Mouse (Mus musculus): ENCODE results near the gene Tex261.

The Tex261 gene

GRCm38 (mm10) chr6:83756051-83756450, 19.6 kb downstream of the Tex261 start:
- no peak for DNase-seq

- DNase-seq, result peak; percentile 75 to 87
These were observed 25.4 kb downstream of the Tex261 start for GRCm38 (mm10) chr6:83750171-83750684.

GRCm38 (mm10) chr6:83749286-83749685, 26.3 kb downstream of the Tex261 start:
- no peak for DNase-seq

GRCm38 (mm10) chr6:83745466-83745865, 30.1 kb downstream of the Tex261 start:
- no peak for DNase-seq

- DNase-seq, result no peak
These were observed 31.1 kb downstream of the Tex261 start for GRCm38 (mm10) chr6:83744557-83744956.

GRCm38 (mm10) chr6:83744126-83744525, 31.5 kb downstream of the Tex261 start:
- no peak for DNase-seq

- no peak for DNase-seq
These were observed 32.4 kb downstream of the Tex261 start for GRCm38 (mm10) chr6:83743212-83743611.

GRCm38 (mm10) chr6:83742761-83743160, 32.9 kb downstream of the Tex261 start, which contains the start of gene Atp6v1b1:
TSS of gene Atp6v1b1 (plus strand) at chr6:83742990.
- peak; percentile 34 for DNase-seq

GRCm38 (mm10) chr6:83738596-83738995, 37.0 kb downstream of the Tex261 start:
- no peak for DNase-seq

- no peak for DNase-seq
These were observed 38.3 kb downstream of the Tex261 start for GRCm38 (mm10) chr6:83737311-83737710.

GRCm38 (mm10) chr6:83731128-83731527, 44.5 kb downstream of the Tex261 start:
- peak; percentile 55 to 72 for DNase-seq

GRCm38 (mm10) chr6:83729350-83729970, 46.2 kb downstream of the Tex261 start:
- no peak for DNase-seq

GRCm38 (mm10) chr6:83728488-83728887, 47.1 kb downstream of the Tex261 start:
- DNase-seq, result peak; percentile 24 to 48

- no peak for DNase-seq
These were observed 48.4 kb downstream of the Tex261 start for GRCm38 (mm10) chr6:83727178-83727577.

GRCm38 (mm10) chr6:83722526-83722925, 53.1 kb downstream of the Tex261 start:
- no peak for DNase-seq

Measured in cerebellum, postnatal 14 days (tissue).